In genomic region chr11:84880971-84881370, GRCm38 (mm10) we compare ENCODE assay signal across 8 mouse cellular contexts. TPM values are rescaled to one million over a fixed set of nuclear protein-coding genes. Genes with fewer than 3 reads are reported as not detected.
DNase-seq lines count a peak whose midpoint lies in the region; ATAC-seq and TF ChIP-seq lines count a peak whose summit lies in the region.

No protein-coding gene starts in this region.

- H3K9me3 ChIP-seq in heart, embryonic 12.5 days (replicated peaks) = no peaks in the 10 kb centered on the region
- H3K9me3 ChIP-seq in E14TG2a.4 (ENCODE audit: low read length) = no peaks in the 10 kb centered on the region
- H3K9me3 ChIP-seq in forebrain, embryonic 12.5 days = no peaks in the 10 kb centered on the region
- H3K9me3 ChIP-seq in liver, embryonic 15.5 days (replicated peaks) = no peaks in the 10 kb centered on the region

- DNase-seq in heart, postnatal 14 days = no peak
- no peak for DNase-seq in adrenal gland, postnatal 10 days
- no peak for DNase-seq in right cerebral cortex, postnatal 10 days (ENCODE audit: low spot score in 2 of 2)

- peak overlapping the region; percentile 94 for H3K4me2 ChIP-seq in heart, embryonic 12.5 days
- H3K4me2 ChIP-seq in forebrain, embryonic 12.5 days = peak overlapping the region; percentile 88
- peak overlapping the region; percentile 100 for H3K4me2 ChIP-seq in liver, embryonic 15.5 days

- peak overlapping the region; percentile 87 for H3K27ac ChIP-seq in heart, embryonic 12.5 days (ENCODE audit: poor library complexity, severe bottlenecking)
- H3K27ac ChIP-seq in forebrain, embryonic 12.5 days = peak overlapping the region; percentile 81; the same call in 1 of the 2 replicates
- H3K27ac ChIP-seq in liver, embryonic 15.5 days (replicated peaks) = peak overlapping the region; percentile 89

- no peak for TF ChIP-seq CTCF in E14TG2a.4 (conservative IDR thresholded peaks at IDR 0.05; ENCODE audit: low read length)

- no peaks in the 10 kb centered on the region for H3K27me3 ChIP-seq in heart, embryonic 12.5 days (replicated peaks)
- H3K27me3 ChIP-seq in E14TG2a.4 (ENCODE audit: insufficient read depth, low read length) = no peaks in the 10 kb centered on the region
- no peaks in the 10 kb centered on the region for H3K27me3 ChIP-seq in forebrain, embryonic 12.5 days
- H3K27me3 ChIP-seq in liver, embryonic 15.5 days = no peaks in the 10 kb centered on the region

- ATAC-seq in heart, embryonic 12.5 days (ENCODE audit: insufficient number of reproducible peaks, low FRiP score) = no peak
- no peak for ATAC-seq in forebrain, embryonic 12.5 days (ENCODE audit: low FRiP score)
- no peak for ATAC-seq in liver, embryonic 15.5 days (ENCODE audit: insufficient read depth)
- no peak for ATAC-seq in CD4-positive, CD25-positive, alpha-beta regulatory T cell, adult 4 months

- 54% methylated on average over 9 of the region's 9 CpGs for WGBS in heart, embryonic 12.5 days
- 63% methylated on average over 9 of the region's 9 CpGs for WGBS in forebrain, embryonic 12.5 days
- WGBS in liver, embryonic 15.5 days (ENCODE audit: insufficient replicate concordance) = 48% methylated on average over 9 of the region's 9 CpGs

- intact Hi-C loops in heart, postnatal 14 days (cut with DNase I) = no loop called here

- H3K9ac ChIP-seq in heart, embryonic 12.5 days = peak overlapping the region; percentile 84
- peak overlapping the region; percentile 83 for H3K9ac ChIP-seq in forebrain, embryonic 12.5 days
- peak overlapping the region; percentile 90 for H3K9ac ChIP-seq in liver, embryonic 15.5 days

- peaks cover 47% of the 10 kb centered on the region for H3K36me3 ChIP-seq in heart, embryonic 12.5 days
- peaks cover 61% of the 10 kb centered on the region for H3K36me3 ChIP-seq in E14TG2a.4 (ENCODE audit: insufficient read depth, low read length)
- peaks cover 28% of the 10 kb centered on the region for H3K36me3 ChIP-seq in forebrain, embryonic 12.5 days (replicated peaks)
- H3K36me3 ChIP-seq in liver, embryonic 15.5 days (replicated peaks) = peaks cover 32% of the 10 kb centered on the region

- peak overlapping the region; percentile 82 for H3K4me3 ChIP-seq in heart, embryonic 12.5 days
- peak overlapping the region; percentile 95 for H3K4me3 ChIP-seq in E14TG2a.4 (replicated peaks; ENCODE audit: low read length)
- peak overlapping the region; percentile 73 for H3K4me3 ChIP-seq in forebrain, embryonic 12.5 days (replicated peaks)
- H3K4me3 ChIP-seq in liver, embryonic 15.5 days (replicated peaks) = peak overlapping the region; percentile 86

- peaks cover 16% of the 10 kb centered on the region for H3K4me1 ChIP-seq in heart, embryonic 12.5 days (replicated peaks)
- peaks cover 59% of the 10 kb centered on the region for H3K4me1 ChIP-seq in E14TG2a.4 (replicated peaks; ENCODE audit: low read depth, low read length)
- peaks cover 17% of the 10 kb centered on the region for H3K4me1 ChIP-seq in forebrain, embryonic 12.5 days
- peaks cover 35% of the 10 kb centered on the region for H3K4me1 ChIP-seq in liver, embryonic 15.5 days (replicated peaks)

RNA-seq across cellular contexts. Expression of gene Pigw, which starts 0.9 kb away (rescaled TPM):
- polyA plus RNA-seq in heart, embryonic 12.5 days (2016; fragmentation: Nextera tagmentation; extraction: Ambion mirVana) = 2.9 and 3.4 TPM in 2 replicates
- total RNA-seq in heart, postnatal 14 days (2021) = 1 to 10 TPM; 5.3 to 6.0 TPM
- polyA plus RNA-seq in forebrain, embryonic 12.5 days (2016; fragmentation: Nextera tagmentation; extraction: Ambion mirVana) = 2.9 and 3.5 TPM in 2 replicates
- polyA plus RNA-seq in liver, embryonic 15.5 days (2015; fragmentation: Nextera tagmentation; extraction: Ambion mirVana) = 1.2 and 1.6 TPM in 2 replicates
- 1 to 10 TPM; 7.1 to 8.3 TPM for total RNA-seq in adrenal gland, postnatal 10 days (2021)
- 1 to 10 TPM; 1.6 to 2.5 TPM for polyA plus RNA-seq in CD4-positive, CD25-positive, alpha-beta regulatory T cell, adult 4 months (2017; shearing (Covaris generic))

RNA-seq across cellular contexts. Expression of gene Myo19, which starts 1.0 kb away (rescaled TPM):
- 7.9 and 8.3 TPM in 2 replicates for polyA plus RNA-seq in heart, embryonic 12.5 days (2016; fragmentation: Nextera tagmentation; extraction: Ambion mirVana)
- 10 to 100 TPM; 10.6 to 10.7 TPM for total RNA-seq in heart, postnatal 14 days (2021)
- polyA plus RNA-seq in forebrain, embryonic 12.5 days (2016; fragmentation: Nextera tagmentation; extraction: Ambion mirVana) = 8.3 and 9.7 TPM in 2 replicates
- 3.4 and 3.8 TPM in 2 replicates for polyA plus RNA-seq in liver, embryonic 15.5 days (2015; fragmentation: Nextera tagmentation; extraction: Ambion mirVana)
- total RNA-seq in adrenal gland, postnatal 10 days (2021) = 10 to 100 TPM; 16.6 to 20.0 TPM
- 1 to 10 TPM; 2.8 to 2.9 TPM for polyA plus RNA-seq in CD4-positive, CD25-positive, alpha-beta regulatory T cell, adult 4 months (2017; shearing (Covaris generic))

RNA-seq across cellular contexts. Expression of gene Ggnbp2, which starts 10.4 kb away (rescaled TPM):
- polyA plus RNA-seq in heart, embryonic 12.5 days (2016; fragmentation: Nextera tagmentation; extraction: Ambion mirVana) = 55.5 and 57.4 TPM in 2 replicates
- 10 to 100 TPM; 49.6 to 55.7 TPM for total RNA-seq in heart, postnatal 14 days (2021)
- polyA plus RNA-seq in forebrain, embryonic 12.5 days (2016; fragmentation: Nextera tagmentation; extraction: Ambion mirVana) = 64.9 and 71.6 TPM in 2 replicates
- 55.4 and 56.1 TPM in 2 replicates for polyA plus RNA-seq in liver, embryonic 15.5 days (2015; fragmentation: Nextera tagmentation; extraction: Ambion mirVana)
- 10 to 100 TPM; 65.3 to 75.2 TPM for total RNA-seq in adrenal gland, postnatal 10 days (2021)
- polyA plus RNA-seq in CD4-positive, CD25-positive, alpha-beta regulatory T cell, adult 4 months (2017; shearing (Covaris generic)) = 100 to 1,000 TPM in 1 of 2 experiments, 10 to 100 TPM in 1; 85.3 to 138 TPM

RNA-seq across cellular contexts. Expression of gene Znhit3, which starts 35.2 kb away (rescaled TPM):
- 33.8 and 37.1 TPM in 2 replicates for polyA plus RNA-seq in heart, embryonic 12.5 days (2016; fragmentation: Nextera tagmentation; extraction: Ambion mirVana)
- total RNA-seq in heart, postnatal 14 days (2021) = 1 to 10 TPM; 8.5 to 8.6 TPM
- polyA plus RNA-seq in forebrain, embryonic 12.5 days (2016; fragmentation: Nextera tagmentation; extraction: Ambion mirVana) = 65.9 and 67.6 TPM in 2 replicates
- 33.3 and 34.8 TPM in 2 replicates for polyA plus RNA-seq in liver, embryonic 15.5 days (2015; fragmentation: Nextera tagmentation; extraction: Ambion mirVana)
- total RNA-seq in adrenal gland, postnatal 10 days (2021) = 10 to 100 TPM; 10.8 TPM
- 10 to 100 TPM; 29.9 to 38.1 TPM for polyA plus RNA-seq in CD4-positive, CD25-positive, alpha-beta regulatory T cell, adult 4 months (2017; shearing (Covaris generic))

RNA-seq across cellular contexts. Expression of gene Dhrs11, which starts 52.2 kb away (rescaled TPM):
- polyA plus RNA-seq in heart, embryonic 12.5 days (2016; fragmentation: Nextera tagmentation; extraction: Ambion mirVana) = 25.2 and 26.8 TPM in 2 replicates
- 100 to 1,000 TPM; 114 to 125 TPM for total RNA-seq in heart, postnatal 14 days (2021)
- 4.8 and 5.8 TPM in 2 replicates for polyA plus RNA-seq in forebrain, embryonic 12.5 days (2016; fragmentation: Nextera tagmentation; extraction: Ambion mirVana)
- polyA plus RNA-seq in liver, embryonic 15.5 days (2015; fragmentation: Nextera tagmentation; extraction: Ambion mirVana) = 246 and 274 TPM in 2 replicates
- 10 to 100 TPM; 40.8 to 45.8 TPM for total RNA-seq in adrenal gland, postnatal 10 days (2021)
- 10 to 100 TPM in 1 of 2 experiments, 1 to 10 TPM in 1; 8.3 to 10.9 TPM for polyA plus RNA-seq in CD4-positive, CD25-positive, alpha-beta regulatory T cell, adult 4 months (2017; shearing (Covaris generic))
